Mouse (Mus musculus): Measurements from ENCODE around the gene Fgfbp3. TPM values are rescaled to one million over a fixed set of nuclear protein-coding genes. Genes with fewer than 3 reads are reported as not detected.

The Fgfbp3 gene
- total RNA-seq, 1 experiment from 2014 or later: 1.0 TPM

Other genes with a start within 250 kb of the Fgfbp3 start
- 0.12 TPM in 1 of 2 replicates, not detected in the other for gene Ppp1r3c, start 183.0 kb downstream of the Fgfbp3 start, total RNA-seq (2017)
- 142 and 180 TPM in 2 replicates for gene Tnks2, start 85.4 kb downstream of the Fgfbp3 start, total RNA-seq (2017)
- gene Btaf1, start 6.5 kb upstream of the Fgfbp3 start, total RNA-seq (2017): 80.3 and 84.3 TPM in 2 replicates